Mouse (Mus musculus): Measurements from ENCODE around the gene St5. TPM values are rescaled to one million over a fixed set of nuclear protein-coding genes. Genes with fewer than 3 reads are reported as not detected.

Gene St5
- polyA plus RNA-seq, 1 experiment from 2014 or later, result 53.3 TPM

DNA sequence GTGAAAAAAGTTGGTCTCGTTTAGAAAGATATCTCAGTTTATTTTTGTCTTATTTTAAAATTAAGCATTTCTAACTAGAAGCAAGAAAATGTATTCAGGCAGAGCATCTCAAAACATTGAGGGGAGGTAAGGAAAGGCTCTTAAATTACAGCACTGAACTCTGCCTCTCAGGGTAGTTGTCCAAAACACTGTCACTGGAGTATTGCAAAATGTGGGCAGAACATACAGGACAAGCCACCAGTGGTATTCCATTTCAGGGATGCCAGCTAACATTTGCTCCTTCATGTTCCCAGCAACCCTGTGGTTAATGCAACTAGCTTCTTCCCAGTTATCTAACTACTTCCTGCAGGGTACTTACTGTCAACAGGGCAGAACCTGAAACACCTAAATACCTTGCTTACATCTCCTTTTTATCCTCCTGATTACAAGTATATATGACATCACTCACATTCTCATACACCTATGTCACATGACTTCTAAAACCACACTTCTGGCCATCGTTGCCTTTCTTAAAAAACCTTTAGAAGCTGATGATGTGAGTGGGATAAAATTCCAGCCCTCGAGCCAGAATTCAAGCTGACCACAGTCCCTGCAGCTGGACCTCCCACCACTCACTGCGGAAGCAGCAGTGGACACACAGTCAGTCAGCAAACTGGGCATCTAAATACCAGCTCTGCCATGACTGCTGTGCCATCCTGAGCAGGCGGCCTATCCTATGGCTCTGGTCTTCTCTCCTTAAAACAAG lies 33.8 kb downstream of the St5 start:
- WGBS, result 70% methylated on average over 5 of the region's 5 CpGs
- H3K4me3 ChIP-seq (ENCODE audit: low read depth, low read length), result peak overlapping the region; percentile 67
- peak overlapping the region; percentile 55 for H3K4me2 ChIP-seq (replicated peaks; ENCODE audit: low read depth, low read length)
- H3K36me3 ChIP-seq (ENCODE audit: control insufficient read depth, insufficient read depth, low read length), result no peaks in the 10 kb centered on the region
- no peak for ATAC-seq (ENCODE audit: insufficient number of reproducible peaks, insufficient read depth, low FRiP score, low read depth)
- H3K4me1 ChIP-seq (ENCODE audit: control insufficient read depth, insufficient read depth, low read length), result peaks cover 19% of the 10 kb centered on the region; the same call in 1 of the 2 replicates
- H3K27ac ChIP-seq (ENCODE audit: low read length), result no peak overlapping the region
- H3K9ac ChIP-seq (replicated peaks; ENCODE audit: low read depth, low read length), result no peak overlapping the region
- H3K27me3 ChIP-seq (ENCODE audit: control insufficient read depth, insufficient read depth, low read length), result no peaks in the 10 kb centered on the region
- H3K9me3 ChIP-seq (ENCODE audit: control insufficient read depth, low read depth, low read length), result no peaks in the 10 kb centered on the region

GRCm38 (mm10) chr7:109666664-109667063 lies 36.7 kb downstream of the St5 start:
- H3K4me2 ChIP-seq (replicated peaks; ENCODE audit: low read depth, low read length), result no peak overlapping the region
- ATAC-seq (ENCODE audit: insufficient number of reproducible peaks, insufficient read depth, low FRiP score, low read depth), result no peak
- no peak overlapping the region for H3K9ac ChIP-seq (replicated peaks; ENCODE audit: low read depth, low read length)
- H3K27ac ChIP-seq (ENCODE audit: low read length), result no peak overlapping the region
- no peaks in the 10 kb centered on the region for H3K27me3 ChIP-seq (ENCODE audit: control insufficient read depth, insufficient read depth, low read length)
- H3K4me3 ChIP-seq (ENCODE audit: low read depth, low read length), result no peak overlapping the region
- no peaks in the 10 kb centered on the region for H3K9me3 ChIP-seq (ENCODE audit: control insufficient read depth, low read depth, low read length)
- WGBS, result 69% methylated on average over 5 of the region's 5 CpGs
- peaks cover 7% of the 10 kb centered on the region; the same call in 1 of the 2 replicates for H3K4me1 ChIP-seq (ENCODE audit: control insufficient read depth, insufficient read depth, low read length)
- no peaks in the 10 kb centered on the region for H3K36me3 ChIP-seq (ENCODE audit: control insufficient read depth, insufficient read depth, low read length)

DNA sequence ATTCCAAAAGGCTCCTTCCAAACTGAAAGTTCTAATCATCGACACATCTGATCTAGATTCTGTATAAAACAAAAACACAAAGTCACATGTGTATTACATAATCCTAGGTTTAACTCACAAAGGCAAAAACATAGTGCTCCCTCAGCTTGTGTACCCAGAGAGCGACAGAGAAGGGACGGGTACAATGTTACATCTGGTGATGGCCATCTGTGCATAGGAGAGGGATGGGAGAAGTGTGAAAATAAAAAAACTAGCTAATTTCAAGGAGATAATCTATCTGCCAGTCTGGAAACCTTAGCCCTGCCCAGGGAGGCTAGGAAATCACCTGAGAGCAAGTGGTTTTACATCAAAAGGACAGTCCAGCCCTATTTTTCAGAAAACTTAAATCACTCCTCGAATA lies 40.8 kb downstream of the St5 start:
- H3K9ac ChIP-seq (replicated peaks; ENCODE audit: low read depth, low read length), result no peak overlapping the region
- WGBS, result 79% methylated on average over 4 of the region's 4 CpGs

DNA sequence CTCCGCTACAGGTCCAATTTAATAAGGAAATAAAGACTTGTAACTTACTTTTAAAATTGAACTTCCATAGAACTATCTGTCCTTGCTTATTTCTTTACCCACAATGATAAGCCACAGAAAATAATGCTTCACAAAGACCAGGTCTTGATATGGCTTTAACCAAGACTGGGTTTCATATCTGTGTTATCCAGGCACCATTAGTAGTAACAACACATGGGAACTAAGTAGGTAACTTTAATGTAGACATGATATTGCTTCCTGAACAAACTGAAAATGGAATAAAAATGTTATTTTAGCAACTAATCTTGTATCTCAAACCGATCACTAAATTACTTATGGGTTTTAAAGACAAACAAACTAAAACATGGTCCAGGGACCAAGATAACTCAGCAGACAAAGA lies 44.1 kb downstream of the St5 start:
- H3K9me3 ChIP-seq (ENCODE audit: control insufficient read depth, low read depth, low read length), result no peaks in the 10 kb centered on the region
- 88% methylated on average over 2 of the region's 2 CpGs for WGBS
- H3K9ac ChIP-seq (replicated peaks; ENCODE audit: low read depth, low read length), result no peak overlapping the region
- no peak overlapping the region for H3K27ac ChIP-seq (ENCODE audit: low read length)
- H3K4me1 ChIP-seq (ENCODE audit: control insufficient read depth, insufficient read depth, low read length), result peaks cover 5% of the 10 kb centered on the region; the same call in 1 of the 2 replicates
- no peaks in the 10 kb centered on the region for H3K36me3 ChIP-seq (ENCODE audit: control insufficient read depth, insufficient read depth, low read length)
- H3K4me2 ChIP-seq (replicated peaks; ENCODE audit: low read depth, low read length), result no peak overlapping the region
- H3K27me3 ChIP-seq (ENCODE audit: control insufficient read depth, insufficient read depth, low read length), result no peaks in the 10 kb centered on the region
- no peak overlapping the region for H3K4me3 ChIP-seq (ENCODE audit: low read depth, low read length)
- ATAC-seq (ENCODE audit: insufficient number of reproducible peaks, insufficient read depth, low FRiP score, low read depth), result no peak

More for the DNA sequence above, 40.8 kb downstream of the St5 start:
- Histone ChIP-seq H3K4me2 (replicated peaks; ENCODE audit: low read depth, low read length) (no peak overlapping the region), H3K4me3 (ENCODE audit: low read depth, low read length) (no peak overlapping the region), H3K27ac (ENCODE audit: low read length) (no peak overlapping the region), H3K27me3 (ENCODE audit: control insufficient read depth, insufficient read depth, low read length) (no peaks in the 10 kb centered on the region), H3K9me3 (ENCODE audit: control insufficient read depth, low read depth, low read length) (no peaks in the 10 kb centered on the region), H3K4me1 (ENCODE audit: control insufficient read depth, insufficient read depth, low read length) (peaks cover 5% of the 10 kb centered on the region; the same call in 1 of the 2 replicates), H3K36me3 (ENCODE audit: control insufficient read depth, insufficient read depth, low read length) (no peaks in the 10 kb centered on the region)
- ATAC-seq (ENCODE audit: insufficient number of reproducible peaks, insufficient read depth, low FRiP score, low read depth), result no peak

GRCm38 (mm10) chr7:109657884-109658283 lies 45.5 kb downstream of the St5 start:
- WGBS, result 28% methylated on average over 6 of the region's 6 CpGs

GRCm38 (mm10) chr7:109654871-109655270 lies 48.5 kb downstream of the St5 start:
- Histone ChIP-seq H3K27me3 (ENCODE audit: control insufficient read depth, insufficient read depth, low read length) (no peaks in the 10 kb centered on the region), H3K4me2 (replicated peaks; ENCODE audit: low read depth, low read length) (no peak overlapping the region), H3K4me1 (ENCODE audit: control insufficient read depth, insufficient read depth, low read length) (peaks cover 2% of the 10 kb centered on the region; the same call in 1 of the 2 replicates), H3K9ac (replicated peaks; ENCODE audit: low read depth, low read length) (0 out of 2 replicates have a peak overlapping the region, but pooled peaks have one; percentile 3), H3K4me3 (ENCODE audit: low read depth, low read length) (no peak overlapping the region), H3K9me3 (ENCODE audit: control insufficient read depth, low read depth, low read length) (no peaks in the 10 kb centered on the region), H3K36me3 (ENCODE audit: control insufficient read depth, insufficient read depth, low read length) (no peaks in the 10 kb centered on the region), H3K27ac (ENCODE audit: low read length) (no peak overlapping the region)
- 79% methylated on average over 5 of the region's 5 CpGs for WGBS
- no peak for ATAC-seq (ENCODE audit: insufficient number of reproducible peaks, insufficient read depth, low FRiP score, low read depth)

More at GRCm38 (mm10) chr7:109657884-109658283, 45.5 kb downstream of the St5 start:
- no peaks in the 10 kb centered on the region for H3K36me3 ChIP-seq (ENCODE audit: control insufficient read depth, insufficient read depth, low read length)
- H3K27me3 ChIP-seq (ENCODE audit: control insufficient read depth, insufficient read depth, low read length), result no peaks in the 10 kb centered on the region
- ATAC-seq (ENCODE audit: insufficient number of reproducible peaks, insufficient read depth, low FRiP score, low read depth), result no peak
- H3K4me3 ChIP-seq (ENCODE audit: low read depth, low read length), result no peak overlapping the region
- no peak overlapping the region for H3K9ac ChIP-seq (replicated peaks; ENCODE audit: low read depth, low read length)
- no peak overlapping the region for H3K4me2 ChIP-seq (replicated peaks; ENCODE audit: low read depth, low read length)
- no peak overlapping the region for H3K27ac ChIP-seq (ENCODE audit: low read length)
- peaks cover 5% of the 10 kb centered on the region; the same call in 1 of the 2 replicates for H3K4me1 ChIP-seq (ENCODE audit: control insufficient read depth, insufficient read depth, low read length)
- H3K9me3 ChIP-seq (ENCODE audit: control insufficient read depth, low read depth, low read length), result no peaks in the 10 kb centered on the region

- Histone ChIP-seq H3K4me1 (ENCODE audit: control insufficient read depth, insufficient read depth, low read length) (0 out of 2 replicates have a peak, but pooled peaks cover 2% of the 10 kb centered on the region), H3K36me3 (ENCODE audit: control insufficient read depth, insufficient read depth, low read length) (no peaks in the 10 kb centered on the region), H3K27me3 (ENCODE audit: control insufficient read depth, insufficient read depth, low read length) (no peaks in the 10 kb centered on the region), H3K27ac (ENCODE audit: low read length) (no peak overlapping the region), H3K4me3 (ENCODE audit: low read depth, low read length) (no peak overlapping the region), H3K9me3 (ENCODE audit: control insufficient read depth, low read depth, low read length) (no peaks in the 10 kb centered on the region), H3K4me2 (replicated peaks; ENCODE audit: low read depth, low read length) (no peak overlapping the region), H3K9ac (replicated peaks; ENCODE audit: low read depth, low read length) (no peak overlapping the region)
- WGBS, result 65% methylated on average over 10 of the region's 10 CpGs
- no peak for ATAC-seq (ENCODE audit: insufficient number of reproducible peaks, insufficient read depth, low FRiP score, low read depth)
Observed at GRCm38 (mm10) chr7:109648812-109649594, 54.4 kb downstream of the St5 start.

DNA sequence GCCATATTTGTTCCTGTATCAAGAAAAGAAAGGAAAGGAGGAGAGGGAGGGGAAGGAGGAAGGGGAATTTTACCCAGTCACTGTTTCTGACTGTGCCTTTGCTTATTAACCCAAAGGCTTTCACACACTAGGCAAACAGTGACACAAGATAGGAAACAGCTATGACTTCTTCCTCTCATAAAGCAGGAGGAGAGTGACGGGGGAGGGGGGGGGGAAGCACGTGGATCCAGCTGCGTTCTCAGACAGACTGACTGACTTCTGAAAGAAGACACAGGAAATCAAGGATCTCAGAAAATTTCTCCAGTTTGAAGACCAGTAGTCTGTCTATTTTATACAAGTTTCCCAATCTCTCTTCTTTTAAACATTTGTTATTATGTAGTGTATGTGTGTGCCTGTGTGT lies 56.8 kb downstream of the St5 start:
- Histone ChIP-seq H3K27ac (ENCODE audit: low read length) (peak overlapping the region; percentile 15; the same call in 1 of the 2 replicates), H3K36me3 (ENCODE audit: control insufficient read depth, insufficient read depth, low read length) (no peaks in the 10 kb centered on the region), H3K4me2 (replicated peaks; ENCODE audit: low read depth, low read length) (no peak overlapping the region), H3K27me3 (ENCODE audit: control insufficient read depth, insufficient read depth, low read length) (no peaks in the 10 kb centered on the region), H3K4me1 (ENCODE audit: control insufficient read depth, insufficient read depth, low read length) (peaks cover 7% of the 10 kb centered on the region), H3K9ac (replicated peaks; ENCODE audit: low read depth, low read length) (no peak overlapping the region), H3K9me3 (ENCODE audit: control insufficient read depth, low read depth, low read length) (no peaks in the 10 kb centered on the region), H3K4me3 (ENCODE audit: low read depth, low read length) (no peak overlapping the region)
- ATAC-seq (ENCODE audit: insufficient number of reproducible peaks, insufficient read depth, low FRiP score, low read depth), result peak; percentile 72; the same call in 1 of the 2 replicates
- 28% methylated on average over 3 of the region's 3 CpGs for WGBS

Data from stomach, embryonic 14.5 days (tissue).